8 mouse cellular contexts compared by ENCODE assay signal in genomic region chr7:34133117-34133762, GRCm38 (mm10). TPM values are rescaled to one million over a fixed set of nuclear protein-coding genes. Genes with fewer than 3 reads are reported as not detected.
DNase-seq lines count a peak whose midpoint lies in the region; ATAC-seq and TF ChIP-seq lines count a peak whose summit lies in the region.

TSS of gene Wtip (minus strand) at chr7:34133268.

- H3K27ac ChIP-seq in forebrain, embryonic 16.5 days (ENCODE audit: low read length) = peak within 1 kb of the TSS; percentile 41; the same call in 1 of the 2 replicates

- no peak for TF ChIP-seq CTCF in brain, embryonic 14.5 days (IDR thresholded peaks at IDR 0.05; ENCODE audit: borderline replicate concordance, extremely low read depth, insufficient read depth, insufficient read length)

- TF ChIP-seq POLR2A in brain, embryonic 14.5 days (IDR thresholded peaks at IDR 0.05; ENCODE audit: borderline replicate concordance, extremely low read depth, insufficient read depth, insufficient read length, poor library complexity, severe bottlenecking) = peak; percentile 56

- peaks cover 19% of the 10 kb centered on the region for H3K4me1 ChIP-seq in forebrain, embryonic 16.5 days (replicated peaks; ENCODE audit: control insufficient read depth, insufficient read depth, low read length)

- peak within 1 kb of the TSS; percentile 65 for H3K9ac ChIP-seq in forebrain, embryonic 16.5 days (replicated peaks; ENCODE audit: low read depth, low read length)

- no peaks in the 10 kb centered on the region for H3K36me3 ChIP-seq in forebrain, embryonic 16.5 days (ENCODE audit: control insufficient read depth, insufficient read depth)

- intact Hi-C loops in heart, postnatal 10 days (cut with DNase I) = no loop called here

- peak within 1 kb of the TSS; percentile 62 for H3K4me2 ChIP-seq in forebrain, embryonic 16.5 days (ENCODE audit: low read length)

- H3K4me3 ChIP-seq in forebrain, embryonic 16.5 days (replicated peaks; ENCODE audit: low read length) = peak within 1 kb of the TSS; percentile 76

- 2% methylated on average over 15 of the region's 65 CpGs for WGBS in forebrain, embryonic 16.5 days

- no peaks in the 10 kb centered on the region for H3K9me3 ChIP-seq in forebrain, embryonic 16.5 days (ENCODE audit: control insufficient read depth, low read length)

- DNase-seq in MN1 (ENCODE audit: low spot score) = peak; percentile 66
- DNase-seq in brain, embryonic 14.5 days (ENCODE audit: low read depth) = peak; percentile 92
- peak; percentile 86 to 88 for DNase-seq in heart, postnatal 10 days
- DNase-seq in kidney, postnatal 36 days = peak; percentile 85 to 92
- DNase-seq in lung, adult 18-20 months = peak; percentile 82 to 89
- DNase-seq in ovary, postnatal 14 days (ENCODE audit: low spot score) = peak; percentile 67

- H3K27me3 ChIP-seq in forebrain, embryonic 16.5 days (replicated peaks; ENCODE audit: control insufficient read depth, insufficient read depth, low read length) = no peaks in the 10 kb centered on the region

- ATAC-seq in forebrain, embryonic 16.5 days = peak; percentile 80
- ATAC-seq in activated CD4-positive, CD25-positive, alpha-beta regulatory T cell, adult 4 months = no peak

RNA-seq across cellular contexts. Expression of gene Wtip, which starts in this region (rescaled TPM):
- 35.5 and 40.4 TPM in 2 replicates for polyA plus RNA-seq in brain, embryonic 14.5 days (2012; rRNA removed)
- 2.1 and 4.5 TPM in 2 replicates for polyA plus RNA-seq in forebrain, embryonic 16.5 days (2015; fragmentation: Nextera tagmentation; extraction: Ambion mirVana)
- 10 to 100 TPM; 22.5 to 26.0 TPM for total RNA-seq in heart, postnatal 10 days (2021)
- polyA plus RNA-seq in activated CD4-positive, CD25-positive, alpha-beta regulatory T cell, adult 4 months (2017; shearing (Covaris generic)) = not detected
